Mouse (Mus musculus) ovary, postnatal 14 days (tissue): Measurements from ENCODE around the gene Prkab1.

Experiments
- DNase-seq: peaks from one replicate; pipeline ENCODE4 v3.0.0; 2022; ENCODE audit warnings: low spot score

The Prkab1 gene

DNA sequence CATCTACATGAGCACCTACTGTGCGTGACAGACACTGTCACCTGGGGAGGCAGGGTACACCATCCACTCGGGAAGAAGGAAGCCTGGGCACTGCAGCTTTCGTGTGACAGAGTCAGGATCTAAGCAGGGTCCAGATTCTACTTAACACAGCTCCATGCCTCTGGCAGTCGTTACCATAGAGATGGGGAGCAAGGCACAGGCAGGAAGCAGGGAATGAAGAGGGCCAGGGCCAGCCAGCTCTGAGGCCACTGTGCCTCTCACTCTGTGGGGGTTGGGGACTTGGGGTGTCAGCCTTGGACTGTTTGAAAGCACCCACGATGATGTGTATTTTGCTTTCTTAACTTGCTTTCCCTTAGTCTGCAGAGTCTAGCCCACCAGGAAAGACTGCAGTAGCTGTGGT, 46.1 kb downstream of the Prkab1 start:
- DNase-seq: no peak

DNA sequence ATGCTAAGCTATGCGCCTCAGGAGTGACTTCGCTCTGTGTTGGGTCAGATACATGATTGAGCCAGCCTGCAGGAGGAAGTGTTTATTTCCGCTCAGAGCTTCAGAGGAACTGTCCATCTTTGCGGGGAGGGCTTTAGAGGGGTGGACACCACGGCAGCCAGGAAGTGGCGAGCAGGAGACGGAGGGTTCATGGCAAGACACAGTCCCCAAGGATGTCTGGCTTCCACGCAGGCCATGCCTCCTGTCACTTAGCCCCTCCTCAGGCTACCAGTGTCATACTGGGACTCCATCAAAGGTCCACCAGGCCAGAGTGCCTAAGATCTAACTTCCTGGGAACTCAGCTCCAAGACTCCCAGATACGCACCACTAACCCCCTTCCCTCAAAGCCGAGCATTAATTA, 46.6 kb downstream of the Prkab1 start:
- DNase-seq: no peak

DNA sequence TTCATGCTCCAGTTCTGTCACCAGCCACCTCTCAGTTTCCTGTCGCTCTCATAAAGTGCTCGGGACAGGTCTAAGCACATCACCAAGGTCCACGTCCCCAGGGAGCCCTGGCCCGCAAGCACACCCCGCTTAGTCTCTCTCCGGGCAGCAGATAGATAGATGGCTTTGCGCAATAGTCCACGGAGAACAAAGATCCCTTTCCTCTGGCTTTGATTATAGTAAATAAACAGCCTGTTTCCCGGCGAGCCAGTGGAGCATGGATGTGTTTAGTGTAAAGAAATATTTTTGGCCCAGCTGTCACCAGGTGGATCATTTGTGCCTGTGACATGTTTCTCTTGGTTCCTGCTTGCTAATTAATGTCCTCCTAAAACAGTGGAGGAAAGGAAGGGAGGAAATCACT, 47.0 kb downstream of the Prkab1 start:
- no peak for DNase-seq

DNA sequence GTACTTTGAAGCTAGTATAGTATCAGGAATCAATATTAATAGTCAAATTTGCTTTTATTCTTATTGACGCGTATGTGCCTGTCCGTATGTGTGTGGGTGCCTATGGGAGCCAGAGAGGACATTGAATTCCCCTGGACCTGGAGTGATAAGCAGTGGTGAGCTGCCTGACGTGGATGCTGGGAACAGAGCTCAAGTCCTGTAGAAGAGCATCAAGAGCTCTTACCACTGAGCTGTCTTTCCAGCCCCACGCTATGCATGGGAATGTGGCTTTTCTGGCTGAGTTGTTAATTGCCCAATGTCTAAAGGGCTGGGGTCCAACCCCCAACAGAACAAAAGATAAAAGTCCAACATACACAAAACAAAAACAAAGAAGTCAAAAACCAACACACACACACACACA, 47.9 kb downstream of the Prkab1 start:
- no peak for DNase-seq

DNA sequence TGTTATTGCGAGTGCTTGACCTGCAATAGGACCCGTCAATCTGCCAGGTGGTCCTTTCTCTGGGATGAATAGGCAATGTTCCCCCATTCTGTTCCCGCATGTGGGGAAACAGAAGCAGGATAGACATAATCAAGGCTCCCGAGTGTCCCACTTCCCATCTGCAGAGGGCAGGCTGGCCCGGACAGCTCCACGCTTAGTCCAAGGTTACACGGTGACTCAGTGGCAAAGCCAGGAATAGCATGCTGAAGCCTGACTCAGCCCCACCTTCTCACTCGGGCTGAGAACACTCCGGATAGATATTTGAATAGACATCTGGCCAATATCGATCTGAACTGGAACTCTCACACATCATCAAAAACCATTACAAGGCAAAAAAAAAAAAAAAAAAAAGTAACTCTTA, 48.6 kb downstream of the Prkab1 start:
- no peak for DNase-seq

DNA sequence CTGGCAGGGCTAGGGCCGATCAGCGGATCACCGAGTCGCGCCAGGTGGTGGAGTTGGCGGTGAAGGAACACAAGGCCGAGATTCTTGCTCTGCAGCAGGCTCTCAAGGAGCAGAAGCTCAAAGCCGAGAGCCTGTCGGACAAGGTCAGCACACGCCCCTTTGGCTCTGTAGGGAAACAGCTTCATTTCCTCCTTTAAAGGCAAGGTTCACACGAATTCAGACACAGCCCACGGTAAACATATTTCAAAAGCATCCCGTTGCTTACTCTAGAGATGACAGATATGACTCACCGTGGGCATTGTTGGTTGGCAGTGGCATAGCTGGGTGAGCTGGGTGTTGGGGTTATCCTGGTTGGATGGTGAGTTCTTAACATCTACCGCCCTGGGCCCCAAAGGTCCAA, 53.1 kb downstream of the Prkab1 start:
- no peak for DNase-seq
